Mouse (Mus musculus): ENCODE measurements around the gene Lyg2.
A peak's percentile ranks its signal among the peaks of the same experiment; 100 is the strongest.

- no peak for TF ChIP-seq POLR2A (IDR thresholded peaks at IDR 0.05; ENCODE audit: low read depth, low read length)
- peak; percentile 81 for TF ChIP-seq CTCF (conservative IDR thresholded peaks at IDR 0.05; ENCODE audit: insufficient read depth, insufficient read length, low read depth, low read length)
These were observed 49.2 kb downstream of the Lyg2 start for GRCm38 (mm10) chr1:37867056-37867455.

Measured in kidney, adult 2 months (tissue).